Mouse (Mus musculus): ENCODE measurements around the gene Gtf2h2.
"Not testable (repeated sequence)": the region's sequence is repeated elsewhere in the genome, so short reads cannot be mapped to it uniquely, and the experiment has no call there.

The Gtf2h2 gene

DNA sequence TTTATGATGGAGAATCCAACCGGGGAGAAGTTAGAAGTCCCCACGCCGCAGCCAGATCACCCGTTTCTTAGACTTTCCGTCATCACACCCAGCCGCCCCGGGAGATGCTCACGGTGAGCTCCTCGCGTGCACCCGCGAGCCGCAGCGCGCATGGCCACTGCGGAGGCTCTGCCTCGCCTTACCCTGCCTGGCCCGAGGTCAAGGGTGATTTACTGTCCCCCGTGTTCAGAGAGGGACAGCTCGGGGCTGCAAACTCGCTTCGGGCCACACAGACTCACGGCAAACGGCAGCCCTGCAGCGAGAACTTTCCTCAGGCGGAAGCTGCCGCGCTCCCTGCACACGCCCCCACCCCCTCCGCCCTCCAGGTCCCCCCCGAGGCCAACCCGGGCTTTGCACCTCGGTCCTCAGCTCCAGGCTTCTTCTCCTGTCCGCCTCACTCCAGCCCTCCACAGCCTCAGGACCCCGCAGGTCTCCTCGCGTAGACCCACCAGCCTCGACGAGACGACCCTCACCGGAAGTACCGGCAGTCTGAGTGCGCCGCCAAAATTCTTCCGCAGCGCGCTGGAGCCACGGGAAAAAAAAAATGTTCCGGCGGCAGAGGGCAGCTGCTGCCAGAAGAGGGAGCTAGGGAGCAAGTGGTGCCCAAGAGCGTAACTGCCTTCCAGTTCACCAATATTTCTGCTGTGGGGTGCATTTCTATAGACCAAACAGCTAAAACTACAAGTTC lies at the start of gene Gtf2h2:
TSS of gene Gtf2h2 (minus strand) at position 519 of the 727 bp plus-strand sequence.
- DNase-seq (ENCODE audit: low read depth), result peak; percentile 79

DNA sequence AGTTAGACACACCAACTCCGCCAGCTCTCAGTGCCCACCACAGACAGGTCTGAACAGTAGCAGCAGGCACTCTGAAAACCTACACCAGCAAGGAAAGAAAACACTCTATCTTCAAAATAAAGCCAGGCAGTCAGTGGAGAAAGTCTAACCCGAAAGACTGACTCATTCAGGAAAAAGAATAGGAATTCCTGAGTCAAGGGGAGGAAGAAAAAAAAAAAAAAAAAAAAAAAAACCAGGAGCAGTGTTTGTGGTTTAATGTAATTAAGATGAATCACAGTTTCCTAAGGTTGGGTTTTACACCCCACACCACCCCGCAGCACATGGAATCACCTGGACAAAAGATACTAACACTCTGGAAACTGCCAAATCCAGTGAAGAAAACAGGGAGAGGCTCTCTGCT lies 43.8 kb upstream of the Gtf2h2 start:
- no peak for DNase-seq (ENCODE audit: low read depth)

DNA sequence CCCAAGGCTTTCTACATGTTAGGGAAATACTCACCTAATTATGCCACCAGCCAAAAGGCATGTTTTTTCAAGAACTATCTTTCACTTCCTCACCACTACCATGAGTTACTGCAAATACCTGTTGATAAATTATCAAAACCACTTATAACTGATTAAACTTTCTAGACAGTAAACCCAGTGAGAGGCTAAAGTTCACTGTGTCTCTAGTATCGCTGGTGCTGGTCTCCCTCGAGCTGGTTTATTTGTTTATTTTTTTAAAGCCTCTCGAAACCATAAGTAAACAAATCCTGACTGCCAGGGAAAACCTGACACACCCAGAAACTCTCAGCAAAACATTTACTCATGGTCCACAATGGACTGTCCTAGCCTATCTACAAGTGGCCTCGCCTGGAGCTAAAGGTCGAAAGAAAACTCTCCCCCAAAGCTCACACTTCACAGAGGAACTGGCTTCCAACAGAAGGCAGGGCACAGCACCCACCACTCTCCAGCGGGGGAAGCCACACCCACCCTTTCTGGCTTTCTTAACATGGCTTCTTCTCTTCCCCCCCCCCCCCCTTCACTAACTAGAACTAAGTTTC lies 40.5 kb upstream of the Gtf2h2 start:
- no peak for DNase-seq (ENCODE audit: low read depth)

DNA sequence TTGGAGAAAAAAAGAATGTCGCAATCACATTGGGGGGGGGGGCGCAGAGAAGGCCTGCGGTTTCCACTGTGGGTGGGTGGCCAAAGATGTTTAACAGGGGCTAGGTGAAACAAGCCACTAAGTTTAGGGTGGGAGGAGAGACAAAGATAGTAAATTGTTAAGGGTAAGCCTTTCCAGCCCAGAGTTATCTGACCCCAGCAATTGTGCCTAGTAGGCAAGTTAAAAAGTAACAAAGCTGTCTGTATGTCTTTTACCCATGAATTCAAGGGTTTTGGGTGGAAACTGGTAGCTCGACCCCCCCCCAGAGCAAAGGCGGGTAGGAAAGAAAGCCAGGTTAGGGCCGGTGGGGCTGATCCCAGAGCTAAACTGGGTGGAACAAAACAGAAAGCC lies 34.3 kb upstream of the Gtf2h2 start:
- no peak for DNase-seq (ENCODE audit: low read depth)

DNA sequence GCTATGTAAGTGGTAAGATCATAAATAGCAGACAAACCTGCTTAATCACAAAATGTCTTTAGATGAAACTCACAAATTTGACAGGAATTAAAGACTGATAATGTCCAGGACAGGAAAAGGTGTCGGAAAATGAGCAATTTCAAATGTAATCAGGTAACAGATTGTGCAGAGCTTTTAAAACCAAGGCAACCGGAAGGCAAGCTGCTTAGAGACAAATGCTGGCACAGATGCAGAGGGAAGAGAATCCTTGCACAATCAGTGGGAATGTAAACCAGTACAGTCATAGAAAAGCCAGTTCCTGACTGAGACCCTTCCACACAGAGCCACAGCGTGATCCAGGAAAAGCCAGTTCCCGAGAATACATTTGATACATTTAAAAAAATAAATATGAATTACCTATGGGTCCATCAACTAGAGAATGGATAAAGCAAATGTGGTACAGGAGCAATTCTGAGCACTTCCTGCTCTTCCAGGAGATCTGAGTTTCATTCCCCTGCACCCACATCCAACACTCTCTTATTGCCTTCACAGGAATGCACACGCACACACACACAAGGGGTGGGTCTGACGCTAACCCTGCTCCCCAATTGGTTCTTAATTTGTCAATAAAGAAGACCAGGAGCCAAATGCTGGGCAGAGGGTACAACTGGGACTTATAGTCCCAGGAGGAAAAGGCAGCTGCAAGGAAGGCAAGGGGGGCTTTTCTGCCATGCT lies 33.7 kb upstream of the Gtf2h2 start:
- DNase-seq (ENCODE audit: low read depth), result no peak

DNA sequence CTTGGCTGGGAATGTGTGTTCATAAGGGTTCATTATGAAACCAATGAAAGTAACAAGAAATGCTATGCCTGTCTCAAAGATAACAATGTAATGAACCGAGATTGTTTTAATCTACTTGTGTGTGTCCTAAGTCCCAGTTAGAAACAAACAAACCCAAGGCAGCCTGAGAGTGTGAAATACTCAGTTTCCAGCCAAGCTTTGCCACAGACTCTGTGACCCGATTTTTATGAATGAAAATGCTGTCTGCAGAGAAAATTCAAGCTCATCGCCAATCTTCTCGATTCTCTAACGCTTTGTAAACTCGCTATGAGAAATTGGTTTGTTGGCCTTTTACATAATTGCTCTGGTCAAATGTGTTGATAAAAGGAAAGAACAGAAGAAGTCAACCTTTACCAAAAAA lies 32.5 kb upstream of the Gtf2h2 start:
- DNase-seq (ENCODE audit: low read depth), result no peak

DNA sequence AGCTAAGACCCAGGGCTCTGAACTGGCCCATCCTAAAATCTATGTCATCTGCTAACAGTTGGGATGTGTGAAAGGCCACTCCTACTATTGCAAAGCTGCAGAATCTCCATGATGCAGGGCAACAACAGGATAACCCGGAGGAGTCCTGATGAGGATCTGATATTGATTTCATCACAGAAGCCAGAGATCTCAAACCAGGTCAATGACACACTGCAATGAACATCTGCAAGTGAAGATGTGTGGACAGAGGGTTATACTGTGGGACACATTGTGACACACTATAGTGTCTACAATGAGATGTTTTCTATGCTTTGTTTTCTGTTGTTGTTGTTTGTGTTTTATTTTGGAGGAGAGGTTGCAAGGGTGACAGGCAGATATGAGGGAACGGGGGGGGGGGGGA lies 31.3 kb upstream of the Gtf2h2 start:
- DNase-seq (ENCODE audit: low read depth), result no peak

DNA sequence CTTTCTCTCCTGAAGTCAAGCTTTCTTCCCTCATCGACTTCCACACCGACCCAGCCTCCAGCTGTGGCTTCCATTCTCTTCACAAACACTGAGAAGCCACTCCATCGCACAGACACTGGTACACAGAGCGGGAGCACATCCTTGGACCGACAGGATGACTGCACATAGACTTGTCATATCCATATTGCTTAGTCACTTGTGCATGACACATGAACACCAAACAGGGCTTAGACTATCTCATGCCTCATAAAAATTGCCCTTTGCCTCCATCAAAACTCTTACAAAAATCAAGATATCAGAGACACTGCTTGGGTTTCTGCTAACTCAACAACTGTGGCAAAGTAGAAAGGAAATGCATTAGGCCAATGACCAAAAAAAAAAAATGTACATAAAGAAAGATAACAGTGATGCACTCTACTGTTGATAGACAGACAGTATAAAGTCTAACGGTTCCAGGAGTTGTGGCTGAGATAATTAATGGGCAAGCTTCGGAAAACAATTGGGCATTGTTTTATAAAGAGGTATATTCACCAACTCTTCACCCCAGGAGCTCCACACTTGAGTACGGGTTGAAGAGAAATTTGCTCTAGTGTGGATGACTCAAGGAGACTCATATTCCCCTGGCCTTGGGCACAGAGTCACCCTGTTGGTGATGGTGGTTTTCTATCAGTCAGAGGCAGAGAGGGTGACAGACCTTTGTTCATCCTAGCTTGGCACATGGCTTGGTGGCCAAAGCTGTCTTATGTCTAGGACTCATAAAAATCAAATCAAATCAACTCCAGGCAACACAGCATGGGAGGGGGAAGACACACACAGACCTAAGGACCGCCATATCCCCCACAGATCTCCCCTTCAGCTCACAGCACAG lies 29.6 kb upstream of the Gtf2h2 start:
- DNase-seq (ENCODE audit: low read depth), result no peak

DNA sequence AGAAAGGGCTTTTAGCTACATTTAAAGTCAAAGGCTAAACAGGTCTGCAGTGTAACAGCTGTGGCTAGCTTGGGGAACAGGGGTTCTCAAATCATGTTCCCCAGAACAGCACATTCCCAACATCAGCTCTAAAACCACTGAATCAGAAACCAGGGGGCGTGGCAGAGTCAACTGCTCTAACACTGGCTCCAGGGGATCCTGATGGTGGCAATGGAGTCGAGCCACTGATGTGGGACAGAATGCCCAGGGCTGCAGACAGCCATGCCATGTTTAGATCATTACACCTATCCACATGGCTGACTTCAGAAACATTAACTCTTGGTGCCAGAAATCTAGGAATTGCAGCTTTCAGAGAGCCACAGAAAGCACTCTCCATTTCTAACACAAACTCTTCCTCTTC lies 26.8 kb upstream of the Gtf2h2 start:
- DNase-seq (ENCODE audit: low read depth), result no peak

DNA sequence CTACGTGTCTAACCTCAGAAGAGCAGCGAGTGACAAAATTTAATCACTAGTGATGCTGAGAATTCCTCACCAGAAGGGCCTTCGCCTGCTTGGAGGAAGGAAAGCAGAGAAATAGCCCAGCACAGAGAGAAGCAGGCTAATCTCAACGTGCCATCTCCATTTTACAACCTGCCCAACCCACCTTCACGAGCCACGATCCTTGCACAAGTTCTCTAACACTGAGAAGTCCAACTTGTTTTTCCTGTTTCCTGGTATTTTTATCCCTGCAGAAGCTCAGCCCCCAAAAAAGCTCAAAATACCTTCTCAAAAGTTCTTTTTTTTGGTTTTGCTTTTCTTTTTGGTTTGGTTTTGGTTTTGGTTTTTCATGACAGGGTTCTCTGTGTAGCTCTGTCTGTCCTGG lies 25.8 kb upstream of the Gtf2h2 start:
- DNase-seq (ENCODE audit: low read depth), result no peak

DNA sequence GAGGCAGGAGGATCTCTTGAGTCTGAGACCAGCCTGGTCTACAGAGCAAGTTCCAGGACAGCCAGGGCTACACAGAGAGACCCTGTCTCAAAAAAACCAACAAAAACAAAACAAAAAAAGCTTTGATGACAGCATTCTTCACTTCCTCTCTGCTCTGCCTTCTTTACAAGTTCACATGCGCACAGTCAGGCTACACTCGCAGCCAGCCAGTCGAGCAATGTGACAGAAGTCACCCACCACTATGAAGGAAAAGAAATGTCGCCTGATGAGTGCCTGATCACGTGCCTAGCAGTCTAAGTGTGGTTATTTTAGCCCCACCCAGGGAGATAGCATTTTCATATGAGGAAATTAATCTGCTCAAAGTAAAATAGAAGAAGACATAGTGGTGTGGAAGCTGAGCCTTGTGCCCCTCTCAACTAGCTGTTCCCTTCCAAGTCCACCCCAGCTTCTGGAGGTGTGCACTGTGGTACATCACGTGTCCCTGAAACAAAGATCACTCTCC lies 25.3 kb upstream of the Gtf2h2 start:
- no peak for DNase-seq (ENCODE audit: low read depth)

DNA sequence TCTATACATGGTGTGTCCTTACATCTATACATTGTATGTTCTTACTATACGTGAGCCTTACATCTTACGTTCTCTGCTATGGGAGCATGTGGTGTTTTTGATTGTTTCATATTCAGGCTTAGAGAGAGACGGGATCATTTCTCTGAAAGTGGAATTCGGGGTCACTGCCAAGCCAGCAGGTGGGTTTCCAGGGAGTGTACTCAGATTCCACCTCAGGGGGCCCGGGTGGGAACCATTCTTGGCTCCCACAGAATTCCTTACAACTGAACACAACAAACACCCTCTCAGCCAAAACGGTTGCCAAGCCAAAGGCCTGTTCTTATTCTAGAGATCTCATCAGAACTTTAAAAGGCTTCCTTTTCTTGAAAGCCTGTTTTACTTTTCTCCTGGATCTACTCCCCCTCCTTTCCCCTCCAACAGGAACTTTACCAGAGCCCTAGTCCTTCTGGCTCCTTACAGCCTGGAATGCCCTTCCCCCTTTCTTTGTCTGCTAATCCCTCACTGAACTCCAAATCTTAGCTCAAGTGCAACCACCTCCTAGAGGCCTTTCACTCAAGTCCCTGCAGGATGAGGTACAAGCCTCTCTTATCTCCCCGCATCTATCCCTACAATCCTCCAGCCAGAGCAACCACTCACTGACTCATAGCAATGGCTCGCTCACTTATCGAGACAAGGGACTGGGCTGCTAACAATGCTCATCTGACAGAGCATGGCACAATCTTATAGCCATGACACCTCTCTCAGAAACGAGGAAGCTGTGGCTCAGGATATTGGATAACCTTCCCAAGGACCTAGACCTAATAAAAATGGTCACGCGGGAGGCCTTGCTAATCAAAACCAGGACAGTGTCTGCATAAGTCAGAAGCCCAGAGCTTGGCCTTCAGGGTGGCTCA lies 24.1 kb upstream of the Gtf2h2 start:
- no peak for DNase-seq (ENCODE audit: low read depth)

DNA sequence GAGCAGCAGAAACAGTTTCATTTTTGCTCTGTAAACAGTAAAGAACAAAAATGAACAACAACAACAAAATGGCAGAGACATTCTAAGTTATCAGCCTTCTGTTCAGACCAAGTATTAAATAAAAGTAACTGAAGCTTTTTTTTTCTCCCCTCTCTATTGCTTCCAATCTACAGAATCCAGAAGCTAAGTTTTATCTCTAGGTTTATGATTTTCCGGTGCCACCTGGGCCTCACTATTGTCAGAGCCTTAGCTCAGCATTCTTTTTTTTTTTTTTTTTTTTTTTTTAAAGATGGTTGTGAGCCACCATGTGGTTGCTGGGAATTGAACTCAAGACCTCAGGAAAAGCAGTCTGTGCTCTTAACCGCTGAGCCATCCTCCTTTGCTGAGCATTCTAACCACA lies 20.4 kb upstream of the Gtf2h2 start:
- DNase-seq (ENCODE audit: low read depth), result no peak

DNA sequence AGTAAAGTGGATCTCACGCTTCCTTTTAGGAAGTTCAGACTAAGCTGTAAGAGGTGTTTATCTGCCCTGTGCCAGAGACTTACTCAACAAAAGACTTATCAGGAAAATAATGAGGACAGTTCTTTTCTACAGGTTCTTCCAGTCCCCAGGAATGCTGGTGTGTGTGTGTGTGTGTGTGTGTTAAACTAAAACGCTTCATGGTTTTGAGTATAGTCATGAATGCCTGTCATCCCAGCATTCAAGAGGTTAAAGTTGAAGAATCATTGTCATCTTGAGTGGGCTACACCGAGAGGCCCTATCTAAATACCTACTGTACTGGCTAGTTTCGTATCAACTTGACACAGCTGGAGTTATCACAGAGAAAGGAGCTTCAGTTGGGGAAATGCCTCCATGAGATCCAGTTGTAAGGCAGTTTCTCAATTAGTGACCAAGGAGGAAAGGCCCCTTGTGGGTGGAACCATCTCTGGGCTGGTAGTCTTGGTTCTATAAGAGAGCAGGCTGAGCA lies 19.5 kb upstream of the Gtf2h2 start:
- DNase-seq (ENCODE audit: low read depth), result peak; percentile 44

DNA sequence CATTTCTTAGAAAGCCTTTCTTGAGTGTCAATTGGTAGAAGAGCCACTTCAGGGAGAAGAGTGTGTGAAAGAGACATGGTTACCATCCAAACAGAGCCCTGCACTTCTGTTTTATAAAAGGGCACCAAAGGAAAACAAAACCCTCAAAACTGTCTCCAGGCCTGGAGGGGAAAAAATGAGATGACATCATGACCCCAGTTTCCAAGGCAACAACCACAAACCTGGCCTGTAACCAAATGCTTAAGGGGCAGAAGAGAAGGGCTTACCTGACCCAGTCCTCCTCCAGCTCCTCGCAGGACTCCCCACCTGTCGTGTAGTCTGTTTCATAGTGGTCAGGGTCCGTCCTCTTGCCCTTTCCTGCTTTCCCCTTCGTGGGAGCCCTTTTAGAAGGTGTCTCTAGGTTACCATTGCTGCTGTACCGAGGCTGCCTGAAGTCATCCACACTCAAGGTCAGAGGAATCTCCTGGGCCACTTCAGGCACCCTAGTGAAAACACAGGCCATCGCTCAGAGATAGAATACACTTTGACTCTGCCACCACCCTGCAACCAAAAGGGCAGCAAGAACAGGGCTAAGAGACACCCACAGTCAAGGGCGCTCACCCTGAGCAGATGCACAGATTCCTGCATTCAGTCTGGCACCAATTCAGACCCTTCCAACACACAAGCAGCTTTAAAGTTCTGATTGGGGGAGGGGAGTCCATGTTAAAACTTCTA lies 18.9 kb upstream of the Gtf2h2 start:
- no peak for DNase-seq (ENCODE audit: low read depth)

DNA sequence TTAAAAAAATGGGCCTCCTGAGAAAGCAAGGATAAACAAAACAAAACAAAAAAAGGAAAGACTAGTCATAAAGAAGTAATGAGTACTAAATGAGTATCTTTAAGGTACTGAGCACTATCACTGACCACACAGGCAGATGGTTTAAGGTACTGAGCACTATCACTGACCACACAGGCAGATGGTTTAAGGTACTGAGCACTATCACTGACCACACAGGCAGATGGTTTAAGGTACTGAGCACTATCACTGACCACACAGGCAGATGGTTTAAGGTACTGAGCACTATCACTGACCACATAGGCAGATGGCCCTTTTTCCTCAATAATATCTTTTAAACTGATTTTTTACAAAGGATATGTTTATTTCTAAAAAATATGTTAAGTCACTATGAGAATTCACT lies 7.2 kb upstream of the Gtf2h2 start:
- not testable (repeated sequence) for DNase-seq (ENCODE audit: low read depth)

DNA sequence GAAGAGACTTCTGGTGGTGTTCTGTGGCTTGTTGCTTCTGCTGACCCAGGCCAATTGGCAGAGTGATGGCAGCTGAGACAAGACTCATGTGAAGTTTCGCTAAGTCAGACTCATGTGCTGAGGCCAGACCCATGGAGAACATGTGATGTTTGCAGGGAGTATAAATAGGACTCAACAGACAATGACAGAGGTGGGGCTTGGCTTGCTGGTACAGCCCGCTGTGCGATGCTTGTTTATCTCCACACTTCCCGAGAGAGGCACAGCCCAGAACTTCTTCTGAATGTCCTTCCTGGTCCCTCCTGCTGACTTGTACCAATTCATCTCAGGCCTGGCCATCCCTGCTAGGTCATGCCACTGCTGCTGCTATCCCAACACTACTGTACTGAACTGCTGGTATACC lies 3.0 kb upstream of the Gtf2h2 start:
- DNase-seq (ENCODE audit: low read depth), result no peak

DNA sequence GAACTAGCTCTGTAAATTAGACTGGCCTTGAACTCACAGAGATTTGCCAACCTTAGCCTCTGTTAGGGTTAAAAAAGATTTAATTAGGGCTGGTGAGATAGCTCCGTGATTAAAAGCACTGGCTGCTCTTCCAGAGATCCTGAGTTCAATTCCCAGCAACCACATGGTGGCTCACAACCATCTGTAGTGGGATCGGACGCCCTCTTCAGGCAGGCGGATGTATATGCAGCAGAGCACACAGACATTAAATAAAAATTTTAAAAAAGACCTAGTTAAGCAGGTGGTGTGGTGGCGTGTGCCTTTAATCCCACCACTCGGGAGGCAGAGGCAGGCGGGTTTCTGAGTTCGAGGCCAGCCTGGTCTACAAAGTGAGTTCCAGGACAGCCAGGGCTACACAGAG lies 2.0 kb upstream of the Gtf2h2 start:
- not testable (repeated sequence) for DNase-seq (ENCODE audit: low read depth)

DNA sequence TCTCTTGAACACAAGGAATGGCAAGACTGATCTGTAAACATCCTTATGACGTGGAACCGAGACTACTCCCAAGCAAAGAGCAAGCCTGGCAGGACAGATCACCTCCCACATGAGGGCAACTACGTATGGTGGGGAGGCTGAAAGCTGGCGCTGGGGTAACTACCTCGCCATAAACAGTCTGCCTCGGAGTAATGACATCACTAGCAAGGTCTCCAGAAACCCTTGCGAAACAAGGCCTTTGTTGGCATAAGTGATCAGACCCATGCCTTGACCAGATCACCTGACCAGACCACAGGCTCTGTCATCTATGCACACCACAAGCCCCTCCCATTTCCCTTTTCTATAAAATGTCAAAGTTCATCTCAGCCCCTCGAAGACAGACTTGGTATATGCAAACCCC lies 934 bp upstream of the Gtf2h2 start:
- DNase-seq (ENCODE audit: low read depth), result no peak

DNA sequence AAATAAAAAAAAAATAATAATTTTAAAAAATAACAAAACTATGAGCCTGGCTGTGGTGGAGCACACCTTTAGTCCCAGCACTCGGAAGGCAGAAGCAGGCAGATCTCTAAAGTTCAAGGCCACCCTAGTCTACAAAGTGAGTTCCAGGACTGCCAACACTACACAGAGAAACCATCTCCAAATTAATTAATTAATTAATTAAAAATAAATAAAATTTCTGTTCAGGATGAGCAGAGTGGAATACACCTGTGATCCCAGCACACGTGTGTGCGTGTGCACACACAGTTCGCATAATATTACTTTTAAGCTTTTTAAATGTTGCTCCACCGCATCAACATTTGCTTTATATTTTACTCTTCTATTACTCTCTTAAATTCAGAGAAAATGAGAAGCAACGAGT lies 756 bp downstream of the Gtf2h2 start:
- DNase-seq (ENCODE audit: low read depth), result no peak

Data from c-Kit-positive CD71-positive TER-119-negative erythroid progenitor cells, embryonic 14.5 days (primary cell).